Mouse (Mus musculus) kidney, adult 2 months (tissue): Measurements from ENCODE around the gene Ttn.

Experiments used
- CTCF ChIP-seq: fragments of 200-500 bp; conservative IDR thresholded peaks from 2 replicates; pipeline ENCODE4 v1.5.1; 2011; ENCODE audit warnings: low read depth, mild to moderate bottlenecking, control low read depth, low read length, moderate library complexity, mixed read lengths; ENCODE audit not compliant: insufficient read depth, insufficient read length
- POLR2A ChIP-seq: fragments of 200-500 bp; IDR thresholded peaks from one replicate; pipeline ENCODE4 v1.6.1; 2011; ENCODE audit warnings: low read depth, low read length, control low read depth

DNA sequence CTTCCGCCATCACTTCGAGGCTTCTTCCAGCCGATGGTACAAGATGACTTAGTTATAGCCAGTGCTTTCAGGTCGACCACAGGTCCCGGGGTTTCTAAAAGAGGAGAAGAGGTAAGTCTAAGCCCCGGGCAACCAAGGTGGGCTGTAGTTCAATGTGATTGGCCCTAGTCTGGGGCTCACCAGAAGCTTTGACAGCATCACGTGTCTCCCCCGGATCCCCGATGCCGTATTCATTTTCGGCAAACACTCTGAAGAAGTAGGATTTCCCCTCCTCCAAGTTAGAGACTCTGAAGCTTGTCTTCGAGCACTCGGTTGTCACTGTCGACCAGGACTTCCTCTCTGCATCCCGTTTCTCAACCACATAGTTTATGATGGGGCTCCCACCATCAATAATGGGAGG, 225.9 kb downstream of the Ttn start:
- TF ChIP-seq CTCF (no peak), POLR2A (no peak)
